Mouse (Mus musculus): ENCODE results near the gene Pmepa1.

Pmepa1 gene

DNA sequence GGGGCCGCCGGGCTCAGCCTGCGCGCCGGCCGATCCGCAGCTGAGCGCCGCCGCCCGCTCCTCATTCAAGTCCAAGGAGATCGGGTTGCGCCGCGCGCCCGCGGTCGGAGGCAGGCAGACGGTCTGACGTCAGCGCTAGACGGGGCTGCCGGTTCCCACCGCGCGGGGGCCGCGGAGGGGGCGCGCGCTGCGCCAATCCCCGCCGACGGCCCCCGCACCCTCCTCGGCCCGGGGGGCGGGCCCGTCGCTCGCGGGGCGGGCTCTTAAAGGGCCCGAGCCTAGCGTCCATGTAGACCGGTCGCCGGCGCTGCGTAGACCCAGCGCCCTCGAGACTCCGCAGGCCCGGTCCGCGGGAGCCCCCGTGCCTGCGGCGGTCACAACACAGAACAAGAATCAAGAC lies at the start of gene Pmepa1:
Gene Pmepa1 (minus strand): TSS at position 125 of the 400 bp plus-strand sequence.
- peak; percentile 94 for DNase-seq (ENCODE audit: low spot score)

DNA sequence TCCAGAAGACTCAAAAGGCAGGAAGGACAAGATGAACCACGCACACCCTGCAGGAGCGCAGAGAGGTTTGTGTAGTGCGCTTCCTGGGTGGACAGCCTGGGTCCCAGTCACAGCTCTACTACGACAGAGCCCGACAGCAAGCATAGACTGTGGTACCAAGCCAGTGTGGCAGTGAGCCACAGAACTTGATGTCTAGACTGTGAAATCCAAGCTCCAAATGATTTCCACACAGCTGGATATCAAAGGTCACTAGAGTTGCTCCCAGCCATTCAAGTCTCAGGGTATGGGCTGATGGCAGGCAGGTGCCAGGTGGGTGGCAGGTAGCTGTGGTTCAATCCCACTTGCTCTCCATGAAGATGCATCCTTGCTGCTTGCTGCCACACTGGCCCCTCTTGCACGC lies 45.4 kb upstream of the Pmepa1 start:
- no peak for DNase-seq (ENCODE audit: low spot score)

DNA sequence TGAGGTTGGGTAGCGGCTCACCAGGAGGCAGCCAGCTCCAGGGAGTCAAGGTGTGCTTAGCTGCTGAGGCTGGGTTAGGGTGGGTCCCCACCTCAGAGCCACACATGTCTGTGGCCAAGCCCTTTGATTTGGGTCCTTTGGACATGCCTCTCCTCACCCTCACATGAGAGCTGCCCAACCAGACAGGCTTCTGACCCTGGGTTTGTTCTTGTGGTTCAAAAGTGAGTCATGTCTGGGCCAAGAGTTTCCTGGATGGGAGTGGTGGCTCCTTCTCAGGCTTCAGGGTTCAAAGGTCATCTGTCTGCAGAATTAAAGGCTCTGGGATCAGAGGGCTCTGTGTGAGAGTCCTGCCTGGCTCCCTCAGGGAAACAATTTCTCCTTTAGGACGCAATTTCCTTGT lies 44.9 kb upstream of the Pmepa1 start:
- DNase-seq (ENCODE audit: low spot score), result no peak

DNA sequence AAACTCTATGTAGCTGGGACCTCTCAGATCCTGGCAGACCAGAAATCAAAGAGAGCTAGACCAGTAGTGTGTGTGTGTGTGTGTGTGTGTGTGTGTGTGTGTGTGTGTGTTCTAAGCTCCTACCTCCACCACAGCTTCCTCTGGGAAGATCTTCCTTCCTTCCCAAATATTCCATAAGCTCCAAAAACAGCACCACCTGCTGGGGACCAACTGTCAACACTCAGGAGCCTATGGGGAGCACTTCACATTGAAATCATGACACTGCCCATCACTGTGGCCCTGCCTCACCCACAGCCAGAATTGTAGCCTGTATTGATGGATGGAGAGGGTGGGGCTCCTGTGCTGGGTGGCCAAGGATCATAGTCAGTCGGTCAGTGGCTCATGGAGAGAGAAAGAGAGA lies 38.0 kb upstream of the Pmepa1 start:
- no peak for DNase-seq (ENCODE audit: low spot score)

DNA sequence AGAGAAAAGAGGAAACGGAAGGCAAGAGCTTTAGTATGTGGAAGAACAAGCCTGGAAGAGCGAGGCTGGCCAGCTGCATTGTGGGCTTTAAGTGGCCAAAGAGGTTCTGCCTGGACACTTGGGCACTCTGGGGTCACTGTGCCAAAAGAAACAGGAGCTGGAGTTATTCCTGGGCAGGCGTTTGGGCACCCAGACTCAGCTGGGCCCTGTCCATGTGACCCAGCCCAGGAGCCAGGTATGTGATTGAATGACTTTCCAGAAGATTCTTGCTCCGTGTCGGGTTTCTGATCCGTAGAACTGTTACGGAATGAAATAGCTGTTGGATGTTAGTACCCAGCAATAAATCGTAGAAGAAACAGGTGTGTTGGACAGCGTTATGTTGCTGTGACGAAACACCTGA lies 32.2 kb upstream of the Pmepa1 start:
- DNase-seq (ENCODE audit: low spot score), result no peak

DNA sequence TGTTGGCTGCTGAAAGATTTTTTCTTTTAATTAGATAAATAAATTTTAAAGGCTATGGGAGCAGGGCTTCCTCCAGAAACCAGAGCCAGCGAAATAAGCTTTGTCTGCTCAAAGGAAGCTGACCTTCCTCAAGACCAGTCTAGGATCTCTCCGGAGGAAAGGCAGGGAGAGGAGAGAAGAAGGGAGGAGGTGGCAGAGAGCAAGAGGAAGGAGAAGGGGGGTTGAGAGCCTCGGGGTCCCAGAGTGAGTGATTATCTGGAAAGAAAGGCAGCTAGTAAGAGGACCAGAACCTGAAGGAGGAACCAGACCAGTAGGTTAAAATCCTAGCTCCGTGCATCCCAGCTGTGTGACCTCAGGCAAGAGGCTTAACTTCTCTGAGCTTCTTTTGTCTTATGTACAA lies 31.7 kb upstream of the Pmepa1 start:
- peak; percentile 17 for DNase-seq (ENCODE audit: low spot score)

DNA sequence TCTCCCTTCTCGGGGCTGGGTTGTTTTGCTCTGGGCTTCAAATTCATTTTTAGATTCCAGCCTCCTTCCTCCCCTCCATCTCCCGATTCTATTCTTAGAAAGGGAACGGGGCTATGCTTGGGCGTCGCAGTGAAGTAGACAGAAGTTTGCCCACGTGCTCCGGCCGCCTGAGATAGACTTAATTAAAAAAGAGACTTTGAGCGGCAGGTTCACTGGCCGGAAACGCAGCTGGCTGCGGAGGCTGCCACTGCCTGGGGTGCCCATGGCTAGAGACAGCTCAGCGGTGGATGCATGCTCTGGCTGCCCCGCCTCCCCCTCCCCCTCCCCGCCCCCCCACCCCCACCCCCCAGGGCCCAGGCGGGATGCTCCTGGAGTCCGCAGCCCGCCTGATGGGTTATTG lies 31.2 kb upstream of the Pmepa1 start:
- DNase-seq (ENCODE audit: low spot score), result peak; percentile 58

DNA sequence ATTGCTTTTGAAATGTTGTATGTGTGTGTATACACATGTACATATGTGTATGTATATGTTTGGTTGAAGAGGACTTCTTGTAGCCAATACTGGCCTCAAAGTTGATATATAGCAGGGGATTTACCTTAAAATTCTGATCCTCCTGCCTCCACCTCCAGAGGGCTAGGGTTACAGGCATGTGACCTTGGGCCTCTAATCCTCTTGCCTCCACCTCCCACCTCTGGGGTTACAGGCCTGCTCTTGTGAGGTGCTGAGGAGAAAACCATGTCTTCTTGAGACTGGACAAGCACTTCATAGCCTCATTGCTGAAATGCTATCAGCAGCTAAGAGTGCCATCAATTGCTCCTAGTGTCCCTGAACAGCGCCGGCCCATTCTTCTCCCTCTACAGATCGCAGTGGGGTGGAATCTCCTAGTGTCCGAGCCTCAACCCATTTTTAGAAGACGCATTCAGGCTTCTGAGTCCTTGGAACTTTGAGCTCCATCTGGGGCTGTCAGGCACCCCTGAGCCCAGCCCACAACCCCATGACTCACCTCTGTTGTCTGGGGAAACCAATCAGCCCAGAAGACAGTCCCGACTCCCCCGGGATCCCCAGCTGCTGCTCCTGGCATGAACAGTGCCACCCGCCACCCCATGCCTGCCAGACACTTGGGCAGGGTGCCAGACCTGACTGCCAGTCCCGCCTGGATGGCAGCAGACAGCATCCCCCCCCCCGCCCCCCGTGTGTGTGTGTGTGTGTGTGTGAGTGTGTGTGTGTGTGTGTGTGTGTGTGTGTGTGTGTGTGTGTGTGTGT lies 30.6 kb upstream of the Pmepa1 start:
- DNase-seq (ENCODE audit: low spot score), result no peak

DNA sequence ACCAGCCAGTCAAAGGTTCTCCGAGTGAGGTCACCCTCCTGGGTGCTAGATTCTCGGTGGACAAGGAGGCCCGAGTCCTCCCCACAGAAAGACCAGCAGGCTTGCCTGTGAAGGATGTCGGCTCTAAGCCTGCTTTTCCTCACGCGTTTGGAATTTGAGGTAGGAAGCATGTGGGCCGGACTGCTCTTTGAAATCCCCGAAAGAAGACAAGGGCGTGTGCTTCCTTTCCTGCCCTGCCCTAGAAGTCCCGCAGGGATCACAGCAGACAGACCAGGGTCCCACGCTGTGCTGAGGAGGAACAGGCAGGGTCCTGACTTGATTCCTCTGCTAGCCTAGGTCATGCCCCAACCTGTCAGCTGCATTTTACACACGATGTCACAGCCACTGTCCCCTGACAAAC lies 28.7 kb upstream of the Pmepa1 start:
- DNase-seq (ENCODE audit: low spot score), result no peak

DNA sequence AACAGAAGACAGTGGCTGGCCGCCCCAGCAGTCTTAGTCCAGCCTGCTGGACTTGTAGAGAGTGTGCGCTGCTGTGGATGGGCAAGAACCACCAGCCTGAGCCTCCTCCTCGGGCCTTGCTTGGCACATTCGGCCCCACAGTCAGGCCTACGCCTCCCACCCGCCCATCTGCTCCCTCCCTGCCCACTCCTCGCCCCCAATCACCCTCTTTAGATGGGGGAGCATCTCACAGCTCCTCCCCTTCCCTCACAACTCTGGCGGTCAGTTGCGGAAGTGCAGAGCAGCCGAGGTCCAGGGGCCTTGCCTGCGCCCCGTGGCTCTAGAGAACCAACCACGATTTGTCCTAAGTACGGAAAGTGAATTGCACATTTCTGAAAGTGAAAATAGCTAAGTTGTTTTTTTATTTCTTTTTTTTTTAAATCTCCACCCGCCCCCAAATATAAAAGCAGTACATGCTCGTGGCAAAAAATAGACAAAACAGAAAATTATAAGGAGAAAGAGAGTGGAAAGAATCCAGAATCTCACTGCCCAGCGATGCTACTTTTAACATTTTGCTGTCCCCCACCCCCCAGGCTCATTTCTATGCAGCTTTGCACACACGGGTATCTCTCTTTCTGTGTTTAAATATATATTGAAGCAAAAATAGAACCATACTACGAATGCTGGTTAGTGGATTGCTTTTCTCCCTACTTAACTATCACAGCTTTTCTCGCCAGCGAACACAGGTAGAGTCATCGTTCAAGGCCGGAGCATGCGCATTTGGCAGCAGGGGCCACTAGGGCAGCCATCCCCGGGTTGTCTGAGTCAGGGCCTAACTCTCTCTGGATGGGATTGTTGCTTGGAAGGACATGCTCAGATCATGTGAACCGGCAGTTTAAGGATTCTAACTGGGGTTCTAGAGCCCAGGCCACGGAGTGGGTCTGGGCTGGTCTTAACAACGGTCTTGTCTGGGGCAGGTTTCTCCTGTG lies 24.6 kb upstream of the Pmepa1 start:
- DNase-seq (ENCODE audit: low spot score), result peak; percentile 28

DNA sequence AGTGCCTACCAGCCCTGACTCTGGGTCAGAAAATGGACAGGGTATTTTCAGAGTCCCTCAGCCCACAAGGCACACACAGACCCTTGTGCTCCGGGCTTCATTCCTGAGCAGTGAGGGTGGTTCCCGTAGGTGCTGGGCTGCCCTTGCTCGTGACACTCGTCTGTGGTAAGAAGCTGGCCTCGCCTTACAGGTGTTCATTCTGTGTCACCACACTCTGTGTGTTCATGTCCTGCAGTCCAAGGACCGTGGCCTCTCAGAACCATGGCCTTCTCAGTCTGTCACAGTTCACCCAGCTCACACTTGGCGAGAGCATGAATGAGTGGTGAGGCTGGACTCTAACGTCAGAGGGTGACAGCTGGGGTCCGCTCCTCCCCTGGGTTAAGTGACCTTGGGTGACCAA lies 20.1 kb upstream of the Pmepa1 start:
- no peak for DNase-seq (ENCODE audit: low spot score)

DNA sequence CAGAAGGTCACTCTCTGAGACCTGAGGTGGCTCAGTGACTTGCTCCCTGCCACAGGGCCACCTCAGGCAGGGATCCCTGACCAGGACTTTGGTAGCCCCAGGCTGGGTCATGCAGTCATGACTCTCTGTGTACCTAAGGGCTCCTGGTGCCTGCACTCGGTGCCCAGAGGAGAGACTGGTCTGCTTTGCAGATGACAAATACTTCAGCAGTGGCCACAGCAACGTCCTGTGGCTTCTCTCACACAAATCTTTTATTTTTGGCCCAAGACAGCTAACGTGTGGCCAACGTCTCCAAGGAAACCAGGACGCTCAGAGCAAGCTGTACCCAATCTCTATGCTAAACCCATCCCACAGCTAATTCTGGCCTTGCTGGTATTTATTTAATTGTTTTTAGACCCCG lies 16.7 kb upstream of the Pmepa1 start:
- no peak for DNase-seq (ENCODE audit: low spot score)

DNA sequence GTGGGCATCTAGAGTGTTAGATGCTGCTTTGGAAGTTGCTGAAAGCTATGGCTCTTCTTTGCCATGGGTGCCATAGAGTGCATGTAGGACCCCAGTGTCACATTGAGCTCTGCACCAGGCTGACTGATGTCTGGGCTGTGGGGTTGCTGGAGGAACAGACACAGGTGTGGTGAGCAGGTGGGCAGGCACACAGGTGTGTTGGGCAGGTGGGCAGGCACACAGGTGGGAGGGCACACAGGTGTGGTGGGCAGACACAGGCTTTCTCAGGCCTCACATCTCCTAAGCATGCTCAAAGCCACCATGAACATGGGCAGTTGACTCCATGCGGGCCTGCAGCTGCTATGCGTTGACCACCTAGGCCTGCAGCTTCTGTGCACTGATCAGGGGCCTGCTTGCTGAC lies 16.2 kb upstream of the Pmepa1 start:
- DNase-seq (ENCODE audit: low spot score), result no peak

DNA sequence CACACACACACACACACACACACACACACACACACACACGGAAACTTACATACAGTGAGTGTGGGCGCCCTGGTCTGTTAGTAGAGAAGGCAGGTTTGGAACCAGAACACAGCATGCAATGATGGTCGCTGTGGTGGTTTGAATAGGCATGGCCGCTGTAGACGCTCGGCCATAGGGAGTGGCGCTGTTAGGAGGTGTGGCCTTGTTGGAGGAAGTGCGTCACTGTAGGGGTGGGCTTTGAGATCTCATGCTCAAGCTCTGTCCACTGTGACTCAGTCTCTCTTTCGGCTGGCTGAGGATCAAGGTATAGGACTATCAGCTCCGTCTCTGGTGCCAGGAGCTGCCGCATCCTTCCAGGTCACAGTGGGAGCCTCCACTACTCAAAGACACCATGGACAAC lies 14.6 kb upstream of the Pmepa1 start:
- DNase-seq (ENCODE audit: low spot score), result no peak

DNA sequence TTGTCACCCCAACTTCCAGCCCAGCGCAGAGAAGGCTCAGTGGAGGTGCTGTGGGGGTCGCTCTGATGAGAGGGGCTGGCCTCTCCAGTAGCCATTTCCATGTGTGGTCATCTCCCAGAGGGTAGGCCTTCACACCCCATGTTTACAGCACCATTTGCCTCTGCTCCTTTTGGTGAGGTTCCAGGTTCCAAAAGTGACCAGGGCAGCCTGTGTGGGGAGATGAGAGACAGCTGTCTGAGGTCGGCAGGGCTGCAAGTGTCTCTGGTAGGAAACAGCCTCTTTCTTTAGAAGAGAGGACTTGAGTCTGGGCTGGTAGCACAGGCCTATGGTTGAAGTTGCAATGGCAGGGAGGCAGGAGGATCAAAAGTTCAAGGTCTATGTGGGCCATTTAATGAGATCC lies 13.6 kb upstream of the Pmepa1 start:
- no peak for DNase-seq (ENCODE audit: low spot score)

DNA sequence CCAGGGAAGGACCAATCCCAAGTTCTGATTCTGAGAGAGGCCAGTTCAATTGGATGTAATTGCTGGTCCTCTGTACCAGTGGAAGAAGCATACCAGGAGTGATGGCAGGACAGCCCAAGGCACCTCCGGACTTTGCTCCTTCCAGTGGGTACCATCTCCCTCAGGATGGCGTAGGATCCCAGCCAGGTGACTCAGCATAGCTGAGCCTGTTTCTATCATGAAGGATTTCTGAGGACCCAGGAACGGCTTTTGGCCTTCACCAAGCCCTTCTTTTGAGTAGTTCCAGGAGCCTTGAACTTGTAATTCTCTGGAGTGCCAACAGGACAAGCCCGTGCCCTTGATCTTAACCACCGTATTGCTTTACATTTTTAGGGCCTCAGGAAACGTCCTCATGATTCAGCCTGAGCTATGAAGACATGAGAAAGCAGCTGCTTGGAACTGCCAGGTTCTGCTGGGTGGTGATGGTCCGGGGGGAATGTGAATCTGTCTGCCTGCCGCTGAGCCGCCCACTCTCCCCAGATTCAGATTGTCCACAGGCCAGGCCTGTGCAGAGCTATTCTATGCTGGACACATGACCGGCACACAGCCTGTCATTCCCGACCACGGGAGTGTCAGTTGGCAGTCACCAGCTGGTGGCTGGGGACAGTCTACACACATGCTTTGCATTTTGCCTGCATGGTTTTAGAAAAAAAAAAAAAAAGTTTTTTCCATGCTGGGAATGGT lies 9.6 kb upstream of the Pmepa1 start:
- no peak for DNase-seq (ENCODE audit: low spot score)

DNA sequence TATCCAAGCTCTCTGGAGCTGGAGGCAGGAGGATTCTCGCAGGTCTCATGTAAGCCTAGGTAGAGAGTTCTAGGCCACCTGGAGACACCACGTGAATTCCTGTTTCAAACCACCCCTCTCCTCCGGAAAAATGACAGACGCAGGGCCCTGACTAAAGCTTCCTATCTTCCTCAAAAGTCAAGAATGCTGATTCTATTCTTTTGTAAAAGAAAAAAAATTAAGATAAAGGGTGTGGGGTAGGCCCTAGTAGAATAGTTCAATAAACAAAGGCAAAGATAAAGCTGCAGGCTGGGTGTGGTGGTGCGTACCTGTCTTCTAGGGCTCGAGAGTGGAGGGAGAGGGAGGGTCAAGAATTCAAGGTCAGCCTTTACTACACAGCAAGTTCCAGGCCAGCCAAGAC lies 8.4 kb upstream of the Pmepa1 start:
- no peak for DNase-seq (ENCODE audit: low spot score)

DNA sequence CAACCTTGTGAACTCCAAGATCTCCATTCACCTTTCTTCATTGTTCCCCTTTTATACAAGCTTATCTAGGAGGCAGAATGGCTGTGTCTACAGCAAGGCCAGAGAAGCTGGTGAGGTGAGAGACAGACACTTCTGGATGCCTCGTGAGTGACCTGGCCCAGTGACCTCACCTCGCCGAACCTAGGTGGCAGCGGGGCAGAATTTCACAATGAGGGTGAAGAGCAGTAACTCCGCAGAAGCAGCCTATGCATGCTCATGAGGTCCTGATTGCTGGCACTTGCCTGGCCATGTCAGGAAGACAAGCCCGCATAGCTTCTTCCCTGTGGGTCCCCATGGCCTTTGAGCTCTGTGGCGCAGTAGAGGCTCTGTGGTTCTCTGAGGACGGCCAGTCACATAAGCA lies 5.9 kb upstream of the Pmepa1 start:
- no peak for DNase-seq (ENCODE audit: low spot score)

DNA sequence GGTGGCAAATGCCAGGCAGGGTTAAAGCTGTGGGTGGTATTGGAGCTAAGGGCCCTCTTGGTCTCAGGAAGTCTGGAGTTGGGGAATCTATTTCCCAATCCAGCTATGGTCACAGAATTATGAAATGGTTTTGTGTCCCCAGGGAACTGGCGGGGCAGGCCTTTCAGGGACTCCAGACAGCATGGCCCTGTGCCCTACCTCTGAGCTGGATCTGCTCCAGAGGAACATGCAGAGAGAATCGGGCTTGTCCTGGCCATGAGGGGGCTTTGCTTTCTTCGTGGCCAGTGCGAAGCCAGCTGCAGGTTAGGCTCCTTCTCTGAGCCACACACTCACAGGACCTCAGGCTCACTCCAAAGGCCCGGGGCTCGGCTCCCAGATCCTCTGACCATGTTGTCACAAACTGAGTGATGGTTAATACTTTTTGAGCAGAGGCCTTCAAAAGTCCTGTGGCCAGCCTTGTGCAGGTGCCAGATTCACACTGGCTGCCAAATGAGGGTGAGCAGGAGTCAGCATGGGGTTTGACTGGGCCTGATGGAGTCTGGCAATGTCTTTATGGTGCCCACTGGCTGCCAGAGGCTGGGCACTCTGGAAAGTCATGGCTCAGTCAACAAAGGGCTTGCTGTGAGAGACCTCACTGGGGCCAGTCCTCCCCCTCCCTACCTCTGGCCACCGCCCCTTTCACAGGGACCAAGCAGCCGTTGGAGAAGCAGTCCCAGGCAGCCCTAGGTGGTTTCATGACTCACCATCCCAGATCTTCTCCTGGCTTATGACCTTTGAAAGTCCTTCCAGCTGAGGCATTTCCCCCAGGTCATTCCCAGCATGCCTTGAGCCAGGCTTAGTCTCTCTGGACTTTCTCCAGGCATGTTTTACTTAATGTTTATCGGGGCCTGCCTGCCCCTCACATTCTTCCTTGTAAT lies 4.9 kb upstream of the Pmepa1 start:
- no peak for DNase-seq (ENCODE audit: low spot score)

DNA sequence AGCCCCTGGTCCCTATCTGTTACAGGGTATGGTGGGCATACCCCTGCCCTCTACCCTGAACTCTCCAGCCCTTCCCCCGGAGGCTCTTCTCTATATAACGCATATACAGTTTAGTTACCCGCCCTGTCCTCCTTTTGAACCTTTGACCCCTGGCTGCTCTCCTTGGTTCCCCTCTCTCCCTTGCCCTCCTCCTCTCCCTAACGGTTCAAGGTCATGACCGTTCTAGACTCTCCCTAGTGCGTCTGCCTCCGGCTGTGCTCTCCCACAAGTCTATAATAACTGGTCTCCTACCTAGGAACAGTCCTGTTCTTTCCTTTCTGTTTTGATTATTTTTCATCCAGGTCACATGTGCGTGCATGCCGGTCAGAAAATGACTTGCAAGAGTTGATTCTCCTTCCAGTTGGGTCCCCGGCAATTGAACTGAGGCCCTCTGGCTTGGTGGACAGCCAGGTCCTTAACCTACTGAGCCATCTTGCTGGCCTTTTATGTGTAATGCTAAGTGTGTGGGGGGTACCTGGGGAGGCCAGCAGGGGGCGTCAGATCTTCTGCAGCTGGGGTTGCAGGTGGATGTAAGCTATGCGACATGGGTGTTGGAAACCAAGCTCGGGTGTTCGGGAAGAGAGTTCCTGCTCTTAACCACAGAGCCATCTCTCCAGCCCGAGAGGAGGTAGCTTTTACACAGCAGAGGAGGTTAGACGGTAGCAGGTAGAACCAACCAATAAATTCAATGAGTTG lies 2.7 kb upstream of the Pmepa1 start:
- no peak for DNase-seq (ENCODE audit: low spot score)

DNA sequence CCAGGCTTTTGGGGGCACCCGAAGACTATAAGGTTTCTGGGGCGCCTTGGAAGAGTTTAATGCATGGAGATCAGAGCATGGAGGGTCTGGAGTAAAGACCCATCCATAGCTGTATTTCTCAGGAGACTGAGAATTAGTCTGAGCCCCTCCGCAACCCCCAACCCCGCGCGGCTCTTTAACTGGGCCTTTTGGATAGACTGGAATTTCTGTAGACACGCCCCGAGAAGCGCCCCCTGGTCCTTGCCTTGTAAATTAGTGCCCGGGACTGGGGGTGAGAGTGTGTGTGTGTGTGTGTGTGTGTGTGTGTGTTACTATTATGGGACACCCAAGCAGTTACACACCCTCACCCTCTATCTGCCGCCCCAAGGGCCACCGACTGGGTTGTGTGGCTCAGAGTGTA lies 526 bp upstream of the Pmepa1 start:
- DNase-seq (ENCODE audit: low spot score), result peak; percentile 71

All from embryo, embryonic 10.5 days (tissue).